Mouse (Mus musculus) ES-CJ7 (cell line): ENCODE data around the gene Cryba4.

Experiments
- DNase-seq: peaks from one replicate; pipeline ENCODE4 v3.0.0; 2011; ENCODE audit warnings: low read depth, low spot score

The Cryba4 gene

GRCm38 (mm10) chr5:112266011-112266777 lies 13.9 kb upstream of the Cryba4 start:
- DNase-seq, result no peak

GRCm38 (mm10) chr5:112265515-112265914 lies 13.2 kb upstream of the Cryba4 start:
- DNase-seq, result peak; percentile 69

- DNase-seq, result no peak
Measured at GRCm38 (mm10) chr5:112265110-112265509, 12.8 kb upstream of the Cryba4 start.

- DNase-seq, result no peak
Measured at GRCm38 (mm10) chr5:112264099-112264498, 11.8 kb upstream of the Cryba4 start.

- no peak for DNase-seq
Measured at GRCm38 (mm10) chr5:112260818-112261217, 8.5 kb upstream of the Cryba4 start.

GRCm38 (mm10) chr5:112259862-112260650 lies 7.7 kb upstream of the Cryba4 start:
- no peak for DNase-seq

- no peak for DNase-seq
Measured at GRCm38 (mm10) chr5:112257896-112258295, 5.6 kb upstream of the Cryba4 start.

GRCm38 (mm10) chr5:112256457-112256856 lies 4.1 kb upstream of the Cryba4 start:
- no peak for DNase-seq

- DNase-seq, result no peak
Measured at GRCm38 (mm10) chr5:112255426-112255825, 3.1 kb upstream of the Cryba4 start, which contains the start of gene Crybb1. Gene Crybb1, plus strand, starts transcription at chr5:112255815.

- no peak for DNase-seq
Measured at GRCm38 (mm10) chr5:112254282-112254806, 2.0 kb upstream of the Cryba4 start.

GRCm38 (mm10) chr5:112253169-112253568 lies 851 bp upstream of the Cryba4 start:
- DNase-seq, result peak; percentile 54

- DNase-seq, result no peak
Measured at GRCm38 (mm10) chr5:112249106-112249505, 3.2 kb downstream of the Cryba4 start.

GRCm38 (mm10) chr5:112247399-112247798 lies 4.9 kb downstream of the Cryba4 start:
- peak; percentile 69 for DNase-seq

- DNase-seq, result no peak
Measured at GRCm38 (mm10) chr5:112244890-112245615, 7.3 kb downstream of the Cryba4 start.

- no peak for DNase-seq
Measured at GRCm38 (mm10) chr5:112244275-112244562, 8.1 kb downstream of the Cryba4 start.

GRCm38 (mm10) chr5:112243539-112244274 lies 8.6 kb downstream of the Cryba4 start:
- no peak for DNase-seq

GRCm38 (mm10) chr5:112243041-112243440 lies 9.3 kb downstream of the Cryba4 start:
- DNase-seq, result no peak

GRCm38 (mm10) chr5:112242361-112242778 lies 9.9 kb downstream of the Cryba4 start:
- DNase-seq, result no peak

GRCm38 (mm10) chr5:112241849-112242248 lies 10.5 kb downstream of the Cryba4 start:
- DNase-seq, result no peak

- peak; percentile 89 for DNase-seq
Measured at GRCm38 (mm10) chr5:112240761-112241160, 11.6 kb downstream of the Cryba4 start.

GRCm38 (mm10) chr5:112238781-112239482 lies 13.4 kb downstream of the Cryba4 start:
- DNase-seq, result no peak
